Comparison of ENCODE assay signal across 11 mouse cellular contexts in genomic region chr2:136558020-136558419, GRCm38 (mm10). TPM values are rescaled to one million over a fixed set of nuclear protein-coding genes. Genes with fewer than 3 reads are reported as not detected.
DNase-seq lines count a peak whose midpoint lies in the region; ATAC-seq and TF ChIP-seq lines count a peak whose summit lies in the region.
"Had no signal": no experiment of that assay in that cellular context is flagged by ENCODE, and none has a peak within 500 bp of the region (broad histone marks: within the 10 kb centered on the region; RNA-seq: fewer than 3 reads in every experiment).

No protein-coding gene starts in this region.

- POLR2A ChIA-PET in Patski (lab: Charles Lee), result no interaction called here

- no peak overlapping the region for H3K9ac ChIP-seq in forebrain, embryonic 14.5 days (ENCODE audit: low read length)
- H3K9ac ChIP-seq in forebrain, embryonic 16.5 days (replicated peaks; ENCODE audit: low read depth, low read length), result no peak overlapping the region
- H3K9ac ChIP-seq in liver, embryonic 11.5 days (ENCODE audit: low read depth, low read length), result no peak overlapping the region
- no peak overlapping the region for H3K9ac ChIP-seq in limb, embryonic 11.5 days (ENCODE audit: low read length)
- H3K9ac ChIP-seq: embryonic facial prominence, embryonic 13.5 days; neural tube, embryonic 13.5 days had no signal

- no peak overlapping the region for H3K27ac ChIP-seq in forebrain, embryonic 14.5 days (ENCODE audit: low read depth, low read length)
- H3K27ac ChIP-seq in forebrain, embryonic 16.5 days (ENCODE audit: low read length), result no peak overlapping the region
- H3K27ac ChIP-seq in liver, embryonic 11.5 days (ENCODE audit: low read depth, low read length), result no peak overlapping the region
- H3K27ac ChIP-seq in limb, embryonic 11.5 days (replicated peaks; ENCODE audit: low read depth, low read length), result no peak overlapping the region
- H3K27ac ChIP-seq: embryonic facial prominence, embryonic 13.5 days; neural tube, embryonic 13.5 days had no signal

- no peak overlapping the region for H3K4me2 ChIP-seq in forebrain, embryonic 14.5 days (ENCODE audit: low read length)
- H3K4me2 ChIP-seq in forebrain, embryonic 16.5 days (ENCODE audit: low read length), result no peak overlapping the region
- no peak overlapping the region for H3K4me2 ChIP-seq in liver, embryonic 11.5 days
- no peak overlapping the region for H3K4me2 ChIP-seq in limb, embryonic 11.5 days (ENCODE audit: low read depth, severe bottlenecking)
- H3K4me2 ChIP-seq: embryonic facial prominence, embryonic 13.5 days; neural tube, embryonic 13.5 days had no signal

- CTCF ChIA-PET in Patski (lab: Charles Lee), result interaction anchor here (1.4 kb wide), 1 partner anchor 72 kb away, joined by 4 read pairs; no protein-coding TSS in a partner anchor

- peak; percentile 14 for DNase-seq in forebrain, embryonic 14.5 days (ENCODE audit: low spot score)
- peak; percentile 5 for DNase-seq in liver
- DNase-seq in liver, embryonic 11.5 days (ENCODE audit: low spot score), result no peak
- DNase-seq in Patski (ENCODE audit: low read depth, low spot score), result no peak
- DNase-seq in limb, embryonic 11.5 days (ENCODE audit: low spot score), result peak; percentile 27
- DNase-seq in gastrocnemius, adult 18-20 months (ENCODE audit: low spot score), result no peak
- DNase-seq: lung, adult 18-20 months had no signal

- TF ChIP-seq CTCF in Patski (IDR thresholded peaks at IDR 0.05), result peak; percentile 51

- no peaks in the 10 kb centered on the region for H3K9me3 ChIP-seq in forebrain, embryonic 14.5 days (replicated peaks; ENCODE audit: control insufficient read depth, low read length)
- no peaks in the 10 kb centered on the region for H3K9me3 ChIP-seq in forebrain, embryonic 16.5 days (ENCODE audit: control insufficient read depth, low read length)
- H3K9me3 ChIP-seq in liver, embryonic 11.5 days (ENCODE audit: control insufficient read depth, low read length), result no peaks in the 10 kb centered on the region
- no peaks in the 10 kb centered on the region for H3K9me3 ChIP-seq in limb, embryonic 11.5 days (ENCODE audit: control insufficient read depth, low read length)
- H3K9me3 ChIP-seq: embryonic facial prominence, embryonic 13.5 days; neural tube, embryonic 13.5 days had no signal

- H3K4me1 ChIP-seq in forebrain, embryonic 14.5 days (ENCODE audit: control insufficient read depth, insufficient read depth, low read length), result no peaks in the 10 kb centered on the region
- H3K4me1 ChIP-seq in forebrain, embryonic 16.5 days (replicated peaks; ENCODE audit: control insufficient read depth, insufficient read depth, low read length), result no peaks in the 10 kb centered on the region
- H3K4me1 ChIP-seq in liver, embryonic 11.5 days (replicated peaks; ENCODE audit: control insufficient read depth, insufficient read depth, low read length), result no peaks in the 10 kb centered on the region
- H3K4me1 ChIP-seq in limb, embryonic 11.5 days (ENCODE audit: control insufficient read depth, insufficient read depth, low read length), result no peaks in the 10 kb centered on the region
- H3K4me1 ChIP-seq: embryonic facial prominence, embryonic 13.5 days; neural tube, embryonic 13.5 days had no signal

- WGBS in forebrain, embryonic 14.5 days, result 71% methylated on average over 5 of the region's 5 CpGs
- 77% methylated on average over 5 of the region's 5 CpGs for WGBS in forebrain, embryonic 16.5 days
- 61% methylated on average over 5 of the region's 5 CpGs for WGBS in liver, embryonic 11.5 days
- WGBS in limb, embryonic 11.5 days, result 67% methylated on average over 5 of the region's 5 CpGs

- no peaks in the 10 kb centered on the region for H3K27me3 ChIP-seq in forebrain, embryonic 14.5 days (replicated peaks; ENCODE audit: control insufficient read depth, insufficient read depth, low read length)
- no peaks in the 10 kb centered on the region for H3K27me3 ChIP-seq in forebrain, embryonic 16.5 days (replicated peaks; ENCODE audit: control insufficient read depth, insufficient read depth, low read length)
- no peaks in the 10 kb centered on the region for H3K27me3 ChIP-seq in liver, embryonic 11.5 days (replicated peaks; ENCODE audit: control insufficient read depth, insufficient read depth, low read length)
- peaks cover 3% of the 10 kb centered on the region for H3K27me3 ChIP-seq in Patski
- no peaks in the 10 kb centered on the region for H3K27me3 ChIP-seq in limb, embryonic 11.5 days (ENCODE audit: control insufficient read depth, insufficient read depth, low read length)
- H3K27me3 ChIP-seq: embryonic facial prominence, embryonic 13.5 days; neural tube, embryonic 13.5 days had no signal

- in situ Hi-C loops in Patski (cut with MboI; ENCODE audit: low pct_unique_long_range_greater_than_20kb), result no loop called here

- H3K36me3 ChIP-seq in forebrain, embryonic 14.5 days (ENCODE audit: control insufficient read depth, insufficient read depth, low read length), result no peaks in the 10 kb centered on the region
- no peaks in the 10 kb centered on the region for H3K36me3 ChIP-seq in forebrain, embryonic 16.5 days (ENCODE audit: control insufficient read depth, insufficient read depth)
- no peaks in the 10 kb centered on the region for H3K36me3 ChIP-seq in liver, embryonic 11.5 days (ENCODE audit: control insufficient read depth, insufficient read depth, low read length)
- no peaks in the 10 kb centered on the region for H3K36me3 ChIP-seq in limb, embryonic 11.5 days (ENCODE audit: control insufficient read depth, insufficient read depth, low read length)
- H3K36me3 ChIP-seq: embryonic facial prominence, embryonic 13.5 days; neural tube, embryonic 13.5 days had no signal

- ATAC-seq in forebrain, embryonic 14.5 days, result no peak
- ATAC-seq in forebrain, embryonic 16.5 days, result no peak
- no peak for ATAC-seq in liver, embryonic 11.5 days (replicated peaks; ENCODE audit: low FRiP score)
- ATAC-seq in Patski, result no peak
- no peak for ATAC-seq in limb, embryonic 11.5 days (ENCODE audit: insufficient number of reproducible peaks, low FRiP score, low TSS enrichment, low read depth)
- no peak for ATAC-seq in cerebellum, adult (ENCODE audit: insufficient number of reproducible peaks, low FRiP score, low TSS enrichment)

- H3K4me3 ChIP-seq in forebrain, embryonic 14.5 days (ENCODE audit: low read depth, low read length), result no peak overlapping the region
- H3K4me3 ChIP-seq in forebrain, embryonic 16.5 days (replicated peaks; ENCODE audit: low read length), result no peak overlapping the region
- H3K4me3 ChIP-seq in liver, embryonic 11.5 days (ENCODE audit: low read depth, low read length), result no peak overlapping the region
- no peak overlapping the region for H3K4me3 ChIP-seq in limb, embryonic 11.5 days (ENCODE audit: low read depth, low read length)
- H3K4me3 ChIP-seq: embryonic facial prominence, embryonic 13.5 days; neural tube, embryonic 13.5 days had no signal

RNA-seq across cellular contexts. Expression of gene Ankef1, which starts 56.3 kb away (rescaled TPM):
- polyA plus RNA-seq in forebrain, embryonic 14.5 days (2014; fragmentation: Nextera tagmentation; extraction: Ambion mirVana), result 0.69 and 0.85 TPM in 2 replicates
- 0.80 and 0.86 TPM in 2 replicates for polyA plus RNA-seq in forebrain, embryonic 16.5 days (2015; fragmentation: Nextera tagmentation; extraction: Ambion mirVana)
- 0.11 and 0.36 TPM in 2 replicates for polyA plus RNA-seq in liver, embryonic 11.5 days (2014; fragmentation: Nextera tagmentation; extraction: Ambion mirVana)
- not detected for polyA plus RNA-seq in Patski (2021)
- 0.33 and 0.55 TPM in 2 replicates for polyA plus RNA-seq in limb, embryonic 11.5 days (2014; fragmentation: Nextera tagmentation; extraction: Ambion mirVana)
- total RNA-seq in gastrocnemius, adult 18-20 months (2021), result 1 to 10 TPM in 1 of 2 experiments, under 1 TPM in 1; 0.84 to 1.4 TPM

Comparison
In these comparisons a context has a peak if more than half of its experiments do, and no peak if none do; other contexts are left out.
1. DNase-seq: peak in forebrain, embryonic 14.5 days (single experiment), liver (single experiment) and limb, embryonic 11.5 days (single experiment); none in liver, embryonic 11.5 days (single experiment), Patski (single experiment) and gastrocnemius, adult 18-20 months (single experiment).